Mouse (Mus musculus) lung, postnatal 0 days (tissue): ENCODE measurements at regions not wholly inside any gene's neighbourhood (a gene's known extent, or its start where the extent isn't known, plus 50 kb on each side); places are given as distances from the start of the nearest gene placed in this dataset.

Experiments
- CTCF ChIP-seq: IDR thresholded peaks from 2 replicates; pipeline ENCODE4 v1.5.1; 2016; ENCODE audit warnings: antibody characterized with exemption, mild to moderate bottlenecking
- EP300 ChIP-seq: IDR thresholded peaks from 2 replicates; pipeline ENCODE4 v1.6.1; 2016; ENCODE audit warnings: antibody characterized with exemption, mild to moderate bottlenecking, control low read depth

DNA sequence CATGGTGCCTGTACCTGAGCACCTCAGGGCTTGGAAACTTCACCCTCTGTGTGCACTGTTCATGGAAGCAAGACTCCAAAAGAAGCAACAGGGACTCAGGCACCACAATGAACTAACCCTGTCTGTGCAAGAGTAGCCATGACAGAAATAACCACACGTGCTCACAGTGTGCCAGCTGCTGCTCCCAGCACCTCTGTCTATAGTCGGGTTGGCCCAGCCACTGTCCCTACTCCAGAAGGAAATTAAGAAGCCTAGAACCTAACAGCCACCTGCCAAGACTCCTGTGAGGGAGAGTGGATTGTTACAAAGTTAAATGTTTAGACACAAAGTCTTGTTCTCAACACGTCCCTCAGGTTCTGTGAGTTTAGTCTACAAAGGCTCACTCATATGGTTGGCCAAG lies 102.7 kb upstream of the Tmem189 start:
- TF ChIP-seq CTCF (no peak), EP300 (no peak)
